Mouse (Mus musculus) heart, adult 8-10 months (tissue): ENCODE measurements at regions not wholly inside any gene's neighbourhood (a gene's known extent, or its start where the extent isn't known, plus 50 kb on each side); places are given as distances from the start of the nearest gene placed in this dataset.
"Not testable (repeated sequence)": the region's sequence is repeated elsewhere in the genome, so short reads cannot be mapped to it uniquely, and the experiment has no call there.

ENCODE experiments used
- DNase-seq: peaks from one replicate; pipeline ENCODE4 v3.0.0; 2022; ENCODE audit warnings: low spot score

GRCm38 (mm10) chr2:16811401-16812281 is 455.5 kb downstream of the Plxdc2 start:
- not testable (repeated sequence) for DNase-seq

GRCm38 (mm10) chr2:16820442-16820841 is 464.3 kb downstream of the Plxdc2 start:
- no peak for DNase-seq

- DNase-seq: no peak
Measured at GRCm38 (mm10) chr2:16824681-16825230, 468.7 kb downstream of the Plxdc2 start.

- peak; percentile 54 for DNase-seq
Measured at GRCm38 (mm10) chr2:16827266-16827665, 471.2 kb downstream of the Plxdc2 start.

- no peak for DNase-seq
Measured at GRCm38 (mm10) chr2:16835960-16836359, 479.9 kb downstream of the Plxdc2 start.

- no peak for DNase-seq
Measured at GRCm38 (mm10) chr2:16838718-16839117, 482.6 kb downstream of the Plxdc2 start.

- peak; percentile 57 for DNase-seq
Measured at GRCm38 (mm10) chr2:16849916-16850315, 493.8 kb downstream of the Plxdc2 start.

- peak; percentile 25 for DNase-seq
Measured at GRCm38 (mm10) chr2:16860056-16860455, 504.0 kb downstream of the Plxdc2 start.

GRCm38 (mm10) chr2:16866163-16866852 is 510.2 kb downstream of the Plxdc2 start:
- DNase-seq: no peak

- DNase-seq: peak; percentile 38
Measured at GRCm38 (mm10) chr2:16892381-16892780, 536.3 kb downstream of the Plxdc2 start.

GRCm38 (mm10) chr2:16909246-16910038 is 553.3 kb downstream of the Plxdc2 start:
- peak; percentile 22 for DNase-seq

- DNase-seq: no peak
Measured at GRCm38 (mm10) chr2:16914633-16915032, 558.5 kb downstream of the Plxdc2 start.

GRCm38 (mm10) chr2:16929974-16930373 is 573.9 kb downstream of the Plxdc2 start:
- DNase-seq: peak; percentile 6

GRCm38 (mm10) chr2:16959432-16959831 is 603.3 kb downstream of the Plxdc2 start:
- DNase-seq: no peak

- DNase-seq: no peak
Measured at GRCm38 (mm10) chr2:16977380-16977779, 621.3 kb downstream of the Plxdc2 start.

- DNase-seq: no peak
Measured at GRCm38 (mm10) chr2:16982823-16983222, 626.7 kb downstream of the Plxdc2 start.

GRCm38 (mm10) chr2:16983583-16984221 is 627.6 kb downstream of the Plxdc2 start:
- DNase-seq: no peak
